Mouse (Mus musculus): ENCODE results near the gene Sdhaf4. TPM values are rescaled to one million over a fixed set of nuclear protein-coding genes. Genes with fewer than 3 reads are reported as not detected.

Sdhaf4 gene
- total and polyA plus RNA-seq, 3 experiments = 20.9 to 79.6 (median 40.7) TPM

DNA sequence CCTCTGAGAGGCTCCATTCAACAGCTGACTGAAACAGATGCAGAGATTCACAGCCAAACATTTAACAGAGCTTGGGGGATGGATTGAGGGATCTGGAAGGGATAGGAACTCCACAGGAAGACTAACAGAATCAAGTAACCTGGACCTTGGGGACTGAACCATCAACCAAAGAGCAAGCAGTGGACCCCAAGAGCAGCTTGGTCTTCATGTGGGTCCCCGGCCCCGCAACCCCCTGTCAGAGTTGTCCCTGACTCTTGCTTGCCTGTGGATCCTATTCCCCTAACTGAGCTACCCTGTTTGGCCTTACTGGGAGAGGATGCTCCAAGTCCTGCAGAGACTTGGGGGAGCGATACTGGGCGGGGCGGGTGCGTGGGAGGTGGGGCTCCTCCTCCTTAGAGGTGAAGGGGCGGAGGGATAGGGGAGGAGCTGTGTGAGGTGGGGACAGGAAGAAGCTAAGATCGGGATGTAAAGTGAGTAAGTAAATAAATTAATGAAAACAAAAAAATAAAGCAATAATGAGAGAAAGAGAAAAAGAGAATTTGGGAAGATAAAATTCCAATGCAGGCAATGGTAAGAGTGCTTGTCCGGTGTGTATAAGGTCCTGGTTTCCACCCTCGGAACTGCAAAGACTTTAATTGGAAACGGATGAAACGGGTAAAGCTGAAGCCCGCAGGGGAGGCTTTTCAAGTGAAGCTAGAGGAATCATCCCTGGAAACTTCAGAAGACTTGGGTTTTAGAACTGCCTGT, 46.6 kb downstream of the Sdhaf4 start:
- peak overlapping the region in 1 of 3 experiments; percentile 45 for H3K4me3 ChIP-seq (replicated peaks in 1 of 3; ENCODE audit: low read depth in 2 of 3, low read length in 2 of 3, poor library complexity in 1 of 3)
- no peaks in the 10 kb centered on the region for H3K27me3 ChIP-seq (replicated peaks)
- no peak for TF ChIP-seq IRF4 (IDR thresholded peaks at IDR 0.05; ENCODE audit: low read depth, low read length)
- TF ChIP-seq ZMIZ1 (IDR thresholded peaks at IDR 0.05; ENCODE audit: low read depth, low read length) = no peak
- TF ChIP-seq MAZ (IDR thresholded peaks at IDR 0.05; ENCODE audit: low read depth, low read length) = no peak
- TF ChIP-seq MEF2A (IDR thresholded peaks at IDR 0.05; ENCODE audit: borderline replicate concordance, low read depth, low read length) = no peak
- no peak for TF ChIP-seq RCOR1 (conservative IDR thresholded peaks at IDR 0.05; ENCODE audit: low read depth, low read length)
- TF ChIP-seq TCF12 (IDR thresholded peaks at IDR 0.05; ENCODE audit: low read depth, low read length) = no peak
- no peak overlapping the region for H3K27ac ChIP-seq (ENCODE audit: insufficient read depth, low read depth)
- in situ Hi-C loops (cut with MboI; ENCODE audit: low pct_ligation_motif_present, low pct_unique_long_range_greater_than_20kb, low sequenced_read_pairs) = no loop called here
- H3K9ac ChIP-seq (ENCODE audit: insufficient read depth, low read depth) = no peak overlapping the region
- H3K36me3 ChIP-seq (replicated peaks in 1 of 2; ENCODE audit: control insufficient read depth in 1 of 2, insufficient read depth in 1 of 2, low read length in 1 of 2) = no peaks in the 10 kb centered on the region
- dilution Hi-C loops (cut with MboI; ENCODE audit: extremely low pct_ligation_motif_present, extremely low pct_unique_long_range_greater_than_20kb, low sequenced_read_pairs) = no loop called here
- no peak for DNase-seq (ENCODE audit: extremely low read depth)
- H3K79me2 ChIP-seq (replicated peaks; ENCODE audit: control insufficient read depth, extremely low read depth, insufficient read depth, poor library complexity, severe bottlenecking) = no peaks in the 10 kb centered on the region
- H3K9me3 ChIP-seq (replicated peaks; ENCODE audit: low read length) = no peaks in the 10 kb centered on the region
- no peak overlapping the region for H3K4me2 ChIP-seq (ENCODE audit: insufficient read depth, low read depth, poor library complexity, severe bottlenecking)
- H3K4me1 ChIP-seq (ENCODE audit: control insufficient read depth in 1 of 2, insufficient read depth in 2 of 2) = no peaks in the 10 kb centered on the region

DNA sequence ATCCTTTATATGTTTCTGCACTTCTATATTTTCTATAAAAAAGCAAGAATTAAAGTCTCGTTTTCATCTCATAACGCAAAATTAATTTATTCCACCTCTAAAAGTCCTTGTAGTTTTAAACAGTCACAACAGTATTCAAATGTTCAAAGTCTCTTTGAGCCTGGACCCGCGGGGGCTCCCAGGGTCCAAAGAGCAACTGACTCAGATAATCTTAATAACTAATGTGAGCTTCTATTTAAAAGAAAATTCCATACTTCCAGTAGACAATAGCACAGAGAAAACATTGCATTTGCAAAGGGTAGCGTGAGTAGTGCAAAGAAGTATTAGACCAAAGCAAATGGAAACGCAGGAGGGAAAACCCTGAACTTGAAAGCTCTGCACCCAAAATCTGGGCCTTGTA, 47.4 kb downstream of the Sdhaf4 start:
- no peaks in the 10 kb centered on the region for H3K36me3 ChIP-seq (replicated peaks in 1 of 2; ENCODE audit: control insufficient read depth in 1 of 2, insufficient read depth in 1 of 2, low read length in 1 of 2)
- H3K27me3 ChIP-seq (replicated peaks) = no peaks in the 10 kb centered on the region
- no peak overlapping the region for H3K4me2 ChIP-seq (ENCODE audit: insufficient read depth, low read depth, poor library complexity, severe bottlenecking)
- TF ChIP-seq MAX (IDR thresholded peaks at IDR 0.05; ENCODE audit: low read length) (no peak), UBTF (IDR thresholded peaks at IDR 0.05; ENCODE audit: low read depth, low read length) (no peak), POLR2AphosphoS2 (IDR thresholded peaks at IDR 0.05; ENCODE audit: low read depth, low read length) (no peak), IRF4 (IDR thresholded peaks at IDR 0.05; ENCODE audit: low read depth, low read length) (no peak), JUND (conservative IDR thresholded peaks at IDR 0.05; ENCODE audit: low read depth, low read length) (no peak), EP300 (IDR thresholded peaks at IDR 0.05; ENCODE audit: low read length) (no peak), MXI1 (IDR thresholded peaks at IDR 0.05; ENCODE audit: low read depth, low read length) (no peak), ZKSCAN1 (IDR thresholded peaks at IDR 0.05; ENCODE audit: borderline replicate concordance, low read depth, low read length) (no peak), HCFC1 (IDR thresholded peaks at IDR 0.05; ENCODE audit: low read depth, low read length) (no peak), POLR2A (IDR thresholded peaks at IDR 0.05; ENCODE audit: low read depth, low read length) (no peak), ZNF384 (IDR thresholded peaks at IDR 0.05; ENCODE audit: low read depth, low read length) (no peak), SMC3 (IDR thresholded peaks at IDR 0.05; ENCODE audit: low read depth, low read length) (no peak), GABPA (IDR thresholded peaks at IDR 0.05; ENCODE audit: insufficient replicate concordance, low read depth, low read length) (no peak), USF2 (conservative IDR thresholded peaks at IDR 0.05; ENCODE audit: low read depth, low read length) (no peak), E2F4 (IDR thresholded peaks at IDR 0.05; ENCODE audit: insufficient replicate concordance, low read depth, low read length) (no peak)
- DNase-seq (ENCODE audit: extremely low read depth) = no peak
- H3K9me3 ChIP-seq (replicated peaks; ENCODE audit: low read length) = no peaks in the 10 kb centered on the region
- no peak overlapping the region for H3K27ac ChIP-seq (ENCODE audit: insufficient read depth, low read depth)
- H3K79me2 ChIP-seq (replicated peaks; ENCODE audit: control insufficient read depth, extremely low read depth, insufficient read depth, poor library complexity, severe bottlenecking) = no peaks in the 10 kb centered on the region
- dilution Hi-C loops (cut with MboI; ENCODE audit: extremely low pct_ligation_motif_present, extremely low pct_unique_long_range_greater_than_20kb, low sequenced_read_pairs) (no loop called here), in situ Hi-C loops (cut with MboI; ENCODE audit: low pct_ligation_motif_present, low pct_unique_long_range_greater_than_20kb, low sequenced_read_pairs) (no loop called here)
- H3K4me1 ChIP-seq (ENCODE audit: control insufficient read depth in 1 of 2, insufficient read depth in 2 of 2) = no peaks in the 10 kb centered on the region
- H3K4me3 ChIP-seq (replicated peaks in 1 of 3; ENCODE audit: low read depth in 2 of 3, low read length in 2 of 3, poor library complexity in 1 of 3) = no peak overlapping the region
- no peak overlapping the region for H3K9ac ChIP-seq (ENCODE audit: insufficient read depth, low read depth)

Measured in CH12.LX (cell line).